23 mouse cellular contexts compared by ENCODE assay signal in genomic region chr1:85959889-85960276, GRCm38 (mm10). TPM values are rescaled to one million over a fixed set of nuclear protein-coding genes. Genes with fewer than 3 reads are reported as not detected.
DNase-seq lines count a peak whose midpoint lies in the region; ATAC-seq and TF ChIP-seq lines count a peak whose summit lies in the region.
"Had no signal": no experiment of that assay in that cellular context is flagged by ENCODE, and none has a peak within 500 bp of the region (broad histone marks: within the 10 kb centered on the region; RNA-seq: fewer than 3 reads in every experiment).

No protein-coding gene starts in this region.

- H3K4me2 ChIP-seq in CH12.LX (ENCODE audit: insufficient read depth, low read depth, poor library complexity, severe bottlenecking) = peak overlapping the region; percentile 91
- H3K4me2 ChIP-seq in liver, embryonic 13.5 days = no peak overlapping the region
- H3K4me2 ChIP-seq in stomach, embryonic 15.5 days = no peak overlapping the region
- H3K4me2 ChIP-seq in midbrain, postnatal 0 days (ENCODE audit: low read depth, low read length, poor library complexity, severe bottlenecking) = no peak overlapping the region
- H3K4me2 ChIP-seq: forebrain, embryonic 12.5 days; hindbrain, embryonic 13.5 days; kidney, embryonic 15.5 days; limb, embryonic 13.5 days; midbrain, embryonic 11.5 days; neural tube, embryonic 13.5 days had no signal

- TF ChIP-seq RAD21 in CH12.LX (IDR thresholded peaks at IDR 0.05; ENCODE audit: low read depth, low read length) = no peak

- peak overlapping the region; percentile 68 to 84 (median 70) for H3K4me3 ChIP-seq in CH12.LX (replicated peaks in 1 of 3; ENCODE audit: low read depth in 2 of 3, low read length in 2 of 3, poor library complexity in 1 of 3)
- H3K4me3 ChIP-seq in liver, embryonic 13.5 days (replicated peaks) = no peak overlapping the region
- no peak overlapping the region for H3K4me3 ChIP-seq in stomach, embryonic 15.5 days (replicated peaks)
- no peak overlapping the region for H3K4me3 ChIP-seq in midbrain, postnatal 0 days (ENCODE audit: low read depth, low read length)
- H3K4me3 ChIP-seq in cerebellum, adult 2 months (replicated peaks; ENCODE audit: insufficient read depth, low read depth, low read length) = no peak overlapping the region
- H3K4me3 ChIP-seq: forebrain, embryonic 12.5 days; hindbrain, embryonic 13.5 days; kidney, embryonic 15.5 days; limb, embryonic 13.5 days; neural tube, embryonic 13.5 days had no signal

- no peaks in the 10 kb centered on the region for H3K27me3 ChIP-seq in CH12.LX (replicated peaks)
- no peaks in the 10 kb centered on the region for H3K27me3 ChIP-seq in liver, embryonic 13.5 days
- H3K27me3 ChIP-seq in stomach, embryonic 15.5 days (replicated peaks) = no peaks in the 10 kb centered on the region
- H3K27me3 ChIP-seq in midbrain, postnatal 0 days (ENCODE audit: insufficient read depth, low read length) = no peaks in the 10 kb centered on the region
- H3K27me3 ChIP-seq in cerebellum, adult 2 months (ENCODE audit: control insufficient read depth, insufficient read depth, low read length) = no peaks in the 10 kb centered on the region
- H3K27me3 ChIP-seq: forebrain, embryonic 12.5 days; kidney, embryonic 15.5 days; limb, embryonic 13.5 days; neural tube, embryonic 13.5 days had no signal

- TF ChIP-seq EP300 in CH12.LX (IDR thresholded peaks at IDR 0.05; ENCODE audit: low read length) = no peak

- H3K9me3 ChIP-seq in CH12.LX (replicated peaks; ENCODE audit: low read length) = peaks cover 2% of the 10 kb centered on the region
- H3K9me3 ChIP-seq in liver, embryonic 13.5 days (replicated peaks) = no peaks in the 10 kb centered on the region
- no peaks in the 10 kb centered on the region for H3K9me3 ChIP-seq in stomach, embryonic 15.5 days
- no peaks in the 10 kb centered on the region for H3K9me3 ChIP-seq in midbrain, postnatal 0 days (ENCODE audit: low read length)
- H3K9me3 ChIP-seq: forebrain, embryonic 12.5 days; hindbrain, embryonic 13.5 days; kidney, embryonic 15.5 days; limb, embryonic 13.5 days; neural tube, embryonic 13.5 days had no signal

- H3K27ac ChIP-seq in CH12.LX (ENCODE audit: insufficient read depth, low read depth) = peak overlapping the region; percentile 100
- peak overlapping the region; percentile 45 for H3K27ac ChIP-seq in liver, embryonic 13.5 days
- peak overlapping the region; percentile 2; the same call in 1 of the 2 replicates for H3K27ac ChIP-seq in stomach, embryonic 15.5 days
- H3K27ac ChIP-seq in midbrain, postnatal 0 days (ENCODE audit: low read depth, low read length) = no peak overlapping the region
- no peak overlapping the region for H3K27ac ChIP-seq in cerebellum, adult 2 months (ENCODE audit: insufficient read depth, low read length)
- H3K27ac ChIP-seq: forebrain, embryonic 12.5 days; hindbrain, embryonic 13.5 days; kidney, embryonic 15.5 days; limb, embryonic 13.5 days; neural tube, embryonic 13.5 days had no signal

- in situ Hi-C loops in CH12.LX (cut with MboI; ENCODE audit: low pct_ligation_motif_present, low pct_unique_long_range_greater_than_20kb, low sequenced_read_pairs) = loop anchor here (5.0 kb wide), 1 partner anchor 47 kb away; no protein-coding TSS in a partner anchor

- peak overlapping the region; percentile 93 for H3K9ac ChIP-seq in CH12.LX (ENCODE audit: insufficient read depth, low read depth)
- H3K9ac ChIP-seq in liver, embryonic 13.5 days = no peak overlapping the region
- no peak overlapping the region for H3K9ac ChIP-seq in stomach, embryonic 15.5 days
- H3K9ac ChIP-seq in midbrain, postnatal 0 days (replicated peaks; ENCODE audit: low read length, poor library complexity, severe bottlenecking) = no peak overlapping the region
- H3K9ac ChIP-seq: forebrain, embryonic 12.5 days; hindbrain, embryonic 13.5 days; kidney, embryonic 15.5 days; limb, embryonic 13.5 days; neural tube, embryonic 13.5 days had no signal

- WGBS in liver, embryonic 13.5 days (ENCODE audit: insufficient replicate concordance) = 36% methylated on average over 2 of the region's 2 CpGs
- 56% methylated on average over 2 of the region's 2 CpGs for WGBS in stomach, embryonic 15.5 days
- WGBS in midbrain, postnatal 0 days = 69% methylated on average over 2 of the region's 2 CpGs
- 86% methylated on average over 2 of the region's 2 CpGs for WGBS in cerebellum, adult 2 months

- peaks cover 36% of the 10 kb centered on the region for H3K79me2 ChIP-seq in CH12.LX (replicated peaks; ENCODE audit: control insufficient read depth, extremely low read depth, insufficient read depth, poor library complexity, severe bottlenecking)

- H3K36me3 ChIP-seq in CH12.LX (replicated peaks in 1 of 2; ENCODE audit: control insufficient read depth in 1 of 2, insufficient read depth in 1 of 2, low read length in 1 of 2) = no peaks in the 10 kb centered on the region
- no peaks in the 10 kb centered on the region for H3K36me3 ChIP-seq in liver, embryonic 13.5 days
- H3K36me3 ChIP-seq in stomach, embryonic 15.5 days = no peaks in the 10 kb centered on the region
- no peaks in the 10 kb centered on the region for H3K36me3 ChIP-seq in midbrain, postnatal 0 days (ENCODE audit: insufficient read depth, low read length)
- H3K36me3 ChIP-seq: forebrain, embryonic 12.5 days; hindbrain, embryonic 13.5 days; kidney, embryonic 15.5 days; limb, embryonic 13.5 days; neural tube, embryonic 13.5 days had no signal

- TF ChIP-seq CTCF in CH12.LX (conservative IDR thresholded peaks at IDR 0.05 in 1 of 2, IDR thresholded peaks at IDR 0.05 in 1 of 2; ENCODE audit: low read depth in 2 of 2, low read length in 2 of 2) = no peak
- TF ChIP-seq CTCF in midbrain, postnatal 0 days (IDR thresholded peaks at IDR 0.05) = no peak
- no peak for TF ChIP-seq CTCF in cerebellum, adult 2 months (IDR thresholded peaks at IDR 0.05; ENCODE audit: borderline replicate concordance, insufficient read depth, low read depth, low read length)

- peaks cover 12 to 42% of the 10 kb centered on the region in 2 experiments for H3K4me1 ChIP-seq in CH12.LX (ENCODE audit: control insufficient read depth in 1 of 2, insufficient read depth in 2 of 2)
- H3K4me1 ChIP-seq in liver, embryonic 13.5 days (replicated peaks) = peaks cover 23% of the 10 kb centered on the region
- peaks cover 15% of the 10 kb centered on the region; the same call in 1 of the 2 replicates for H3K4me1 ChIP-seq in stomach, embryonic 15.5 days
- peaks cover 4% of the 10 kb centered on the region; the same call in 1 of the 2 replicates for H3K4me1 ChIP-seq in midbrain, postnatal 0 days (ENCODE audit: insufficient read depth, low read length)
- H3K4me1 ChIP-seq in cerebellum, adult 2 months (ENCODE audit: control insufficient read depth, insufficient read depth, low read length) = no peaks in the 10 kb centered on the region
- H3K4me1 ChIP-seq: forebrain, embryonic 12.5 days; neural tube, embryonic 13.5 days had no signal

- intact Hi-C loops in heart, postnatal 14 days (cut with DNase I) = no loop called here

- peak; percentile 50 for DNase-seq in heart, adult 11 months
- no peak for DNase-seq in heart, postnatal 14 days
- no peak for DNase-seq in CH12.LX (ENCODE audit: extremely low read depth)
- DNase-seq in liver, embryonic 13.5 days = no peak
- no peak for DNase-seq in midbrain, postnatal 0 days (ENCODE audit: low spot score)
- no peak for DNase-seq in cerebellum, adult 2 months
- DNase-seq: adrenal gland, postnatal 25 days; cerebellum, adult 11 months; cerebellum, postnatal 14 days; gastrocnemius, postnatal 10 days; heart, postnatal 10 days; right cerebral cortex, adult 18-20 months had no signal

- ATAC-seq in liver, embryonic 13.5 days (ENCODE audit: low read depth) = peak; percentile 19; the same call in 1 of the 2 replicates
- ATAC-seq in stomach, embryonic 15.5 days (ENCODE audit: insufficient read depth, low FRiP score, low read depth) = no peak
- no peak for ATAC-seq in midbrain, postnatal 0 days (ENCODE audit: low FRiP score)

- peak; percentile 48; the same call in 1 of the 2 replicates for TF ChIP-seq POLR2A in CH12.LX (IDR thresholded peaks at IDR 0.05; ENCODE audit: low read depth, low read length)
- TF ChIP-seq POLR2A in cerebellum, adult 2 months (IDR thresholded peaks at IDR 0.05; ENCODE audit: borderline replicate concordance, insufficient read depth, low read length) = no peak

- dilution Hi-C loops in CH12.LX (cut with MboI; ENCODE audit: extremely low pct_ligation_motif_present, extremely low pct_unique_long_range_greater_than_20kb, low sequenced_read_pairs) = no loop called here

RNA-seq across cellular contexts. Expression of gene Gpr55, which starts 0.9 kb away (rescaled TPM):
- total RNA-seq in heart, postnatal 14 days (2021) = not detected
- total RNA-seq in CH12.LX (2012; rRNA removed) = 24.3 and 25.6 TPM in 2 replicates
- total RNA-seq in CH12.LX (2014; rRNA removed) = 16.2 and 16.4 TPM in 2 replicates
- 17.3 and 20.3 TPM in 2 replicates for polyA plus RNA-seq in CH12.LX (2012; ENCODE audit: insufficient read length, low read depth)
- polyA plus RNA-seq in liver, embryonic 13.5 days (2015; fragmentation: Nextera tagmentation; extraction: Ambion mirVana) = 0.05 TPM in 2 replicates
- 0.04 and 0.05 TPM in 2 replicates for polyA plus RNA-seq in stomach, embryonic 15.5 days (2015; fragmentation: Nextera tagmentation; extraction: Ambion mirVana)
- total RNA-seq in midbrain, postnatal 0 days (2014; rRNA removed) = 0.22 TPM in 1 of 2 replicates, not detected in the other
- 0.10 and 0.19 TPM in 2 replicates for polyA plus RNA-seq in midbrain, postnatal 0 days (2015; fragmentation: Nextera tagmentation; extraction: Ambion mirVana)
- polyA plus RNA-seq in cerebellum, adult 2 months (2012; rRNA removed) = 0.03 TPM in 2 replicates
- total RNA-seq: gastrocnemius, postnatal 10 days; heart, postnatal 10 days had no signal
- polyA plus RNA-seq: forebrain, embryonic 12.5 days; intestine, embryonic 14.5 days; lung, embryonic 16.5 days; midbrain, embryonic 11.5 days; neural tube, embryonic 13.5 days had no signal

RNA-seq across cellular contexts. Expression of gene 4933407L21Rik, which starts 31.6 kb away (rescaled TPM):
- total RNA-seq in heart, postnatal 14 days (2021) = not detected
- 0.08 and 0.17 TPM in 2 replicates for total RNA-seq in CH12.LX (2012; rRNA removed)
- total RNA-seq in CH12.LX (2014; rRNA removed) = 0.19 and 0.36 TPM in 2 replicates
- polyA plus RNA-seq in CH12.LX (2012; ENCODE audit: insufficient read length, low read depth) = 0.31 and 0.71 TPM in 2 replicates
- not detected in 2 replicates for polyA plus RNA-seq in liver, embryonic 13.5 days (2015; fragmentation: Nextera tagmentation; extraction: Ambion mirVana)
- polyA plus RNA-seq in stomach, embryonic 15.5 days (2015; fragmentation: Nextera tagmentation; extraction: Ambion mirVana) = 0.39 and 0.58 TPM in 2 replicates
- total RNA-seq in midbrain, postnatal 0 days (2014; rRNA removed) = 9.4 and 10.6 TPM in 2 replicates
- polyA plus RNA-seq in midbrain, postnatal 0 days (2015; fragmentation: Nextera tagmentation; extraction: Ambion mirVana) = 8.5 and 10.1 TPM in 2 replicates
- 4.3 and 5.3 TPM in 2 replicates for polyA plus RNA-seq in cerebellum, adult 2 months (2012; rRNA removed)
- total RNA-seq: gastrocnemius, postnatal 10 days; MEL had no signal

RNA-seq across cellular contexts. Expression of gene Spata3, which starts 56.7 kb away (rescaled TPM):
- total RNA-seq in heart, postnatal 14 days (2021) = not detected
- total RNA-seq in CH12.LX (2012; rRNA removed) (not detected in 2 replicates), CH12.LX (2014; rRNA removed) (not detected in 2 replicates)
- polyA plus RNA-seq in CH12.LX (2012; ENCODE audit: insufficient read length, low read depth) = not detected in 2 replicates
- polyA plus RNA-seq in liver, embryonic 13.5 days (2015; fragmentation: Nextera tagmentation; extraction: Ambion mirVana) = 0.13 TPM in 2 replicates
- polyA plus RNA-seq in stomach, embryonic 15.5 days (2015; fragmentation: Nextera tagmentation; extraction: Ambion mirVana) = not detected in 2 replicates
- not detected in 2 replicates for total RNA-seq in midbrain, postnatal 0 days (2014; rRNA removed)
- 0.91 and 1.4 TPM in 2 replicates for polyA plus RNA-seq in midbrain, postnatal 0 days (2015; fragmentation: Nextera tagmentation; extraction: Ambion mirVana)
- polyA plus RNA-seq in cerebellum, adult 2 months (2012; rRNA removed) = 0.95 and 1.0 TPM in 2 replicates
- total RNA-seq: adrenal gland, postnatal 25 days; gastrocnemius, postnatal 10 days; heart, postnatal 10 days; MEL had no signal
- polyA plus RNA-seq: forebrain, embryonic 12.5 days; intestine, embryonic 14.5 days; kidney, embryonic 15.5 days; large intestine, adult 2 months; limb, embryonic 13.5 days; lung, embryonic 16.5 days; midbrain, embryonic 11.5 days; neural tube, embryonic 13.5 days had no signal

Comparison
In these comparisons a context has a peak if more than half of its experiments do, and no peak if none do; other contexts are left out.
1. H3K27ac ChIP-seq: peak in CH12.LX (single experiment), liver, embryonic 13.5 days (single experiment) and stomach, embryonic 15.5 days (single experiment); none in midbrain, postnatal 0 days (single experiment) and cerebellum, adult 2 months (single experiment).
2. H3K4me3 ChIP-seq: peak in CH12.LX (3 of 3); none in liver, embryonic 13.5 days (single experiment), stomach, embryonic 15.5 days (single experiment), midbrain, postnatal 0 days (single experiment) and cerebellum, adult 2 months (single experiment).
3. RNA of gene Gpr55, which starts 0.9 kb away (polyA plus RNA-seq): 17.3 to 20.3 TPM in CH12.LX; 0.10 to 0.19 TPM in midbrain, postnatal 0 days, 0.05 TPM in liver, embryonic 13.5 days, 0.04 to 0.05 TPM in stomach, embryonic 15.5 days and 0.03 TPM in cerebellum, adult 2 months; every median in the first group is over 10 times any median in the second.